Mouse (Mus musculus) cerebellum, postnatal 25 days (tissue): ENCODE data around the gene Dyrk3.

Experiments
- DNase-seq, 2 experiments: peaks; one replicate each; pipeline ENCODE4 v3.0.0; 2021; ENCODE audit warnings: mixed read lengths in 2 of 2

The Dyrk3 gene

GRCm38 (mm10) chr1:131107575-131108308 lies 30.4 kb downstream of the Dyrk3 start:
- no peak for DNase-seq

DNA sequence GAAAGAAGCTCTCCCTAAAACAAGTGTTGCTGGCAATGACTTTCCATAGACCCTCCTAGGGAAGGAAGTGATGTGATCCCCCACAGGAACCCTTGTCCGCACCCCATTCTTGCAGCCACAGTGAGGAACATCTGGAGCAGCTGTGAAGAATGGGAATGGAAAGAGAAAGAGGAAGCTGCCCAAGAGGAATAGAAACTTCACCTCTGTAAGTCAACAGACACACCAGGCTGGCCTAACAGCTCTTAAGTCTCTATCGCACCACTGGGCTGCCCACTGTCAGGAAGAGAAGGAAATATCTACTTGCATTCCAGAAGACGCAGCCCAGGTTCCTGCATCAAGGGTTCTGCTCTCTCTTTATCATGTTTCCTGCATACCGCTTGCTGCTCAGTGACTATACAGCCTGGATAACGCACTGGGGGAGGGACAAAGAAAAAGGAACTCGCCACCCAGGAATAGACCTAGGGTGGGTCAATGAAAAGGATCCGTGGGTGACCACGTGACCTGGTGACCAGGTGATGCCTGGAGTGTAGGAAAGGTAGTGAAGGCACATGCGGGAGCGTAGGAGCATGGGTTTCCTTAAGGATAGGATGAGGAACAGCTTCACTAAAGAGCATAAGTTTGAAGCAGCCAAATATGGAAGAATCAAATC lies 34.2 kb downstream of the Dyrk3 start:
- no peak for DNase-seq

DNA sequence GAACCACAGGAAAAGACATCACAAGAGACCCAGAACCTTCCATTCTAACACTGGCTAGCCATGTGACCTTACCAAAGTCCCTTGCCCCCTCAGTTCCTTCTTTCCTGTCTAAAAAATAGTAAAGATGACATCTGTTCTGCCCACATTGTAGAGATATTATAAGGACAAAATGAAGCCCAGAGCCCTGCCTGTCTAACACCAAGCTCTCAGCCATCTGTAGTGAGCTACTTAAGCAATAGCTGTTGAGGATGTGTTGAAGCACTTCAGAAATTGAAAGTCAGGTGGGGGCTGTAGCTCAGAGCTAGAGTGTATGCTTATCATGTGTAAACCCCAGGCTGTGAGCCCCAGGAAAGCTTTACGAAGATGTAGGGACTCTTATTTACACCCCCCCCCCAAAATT lies 37.3 kb downstream of the Dyrk3 start:
- no peak for DNase-seq

GRCm38 (mm10) chr1:131097700-131098094 lies 40.4 kb downstream of the Dyrk3 start, which contains the start of gene Mapkapk2:
TSS of gene Mapkapk2 (minus strand) at chr1:131097826.
- peak; percentile 88 to 95 for DNase-seq

DNA sequence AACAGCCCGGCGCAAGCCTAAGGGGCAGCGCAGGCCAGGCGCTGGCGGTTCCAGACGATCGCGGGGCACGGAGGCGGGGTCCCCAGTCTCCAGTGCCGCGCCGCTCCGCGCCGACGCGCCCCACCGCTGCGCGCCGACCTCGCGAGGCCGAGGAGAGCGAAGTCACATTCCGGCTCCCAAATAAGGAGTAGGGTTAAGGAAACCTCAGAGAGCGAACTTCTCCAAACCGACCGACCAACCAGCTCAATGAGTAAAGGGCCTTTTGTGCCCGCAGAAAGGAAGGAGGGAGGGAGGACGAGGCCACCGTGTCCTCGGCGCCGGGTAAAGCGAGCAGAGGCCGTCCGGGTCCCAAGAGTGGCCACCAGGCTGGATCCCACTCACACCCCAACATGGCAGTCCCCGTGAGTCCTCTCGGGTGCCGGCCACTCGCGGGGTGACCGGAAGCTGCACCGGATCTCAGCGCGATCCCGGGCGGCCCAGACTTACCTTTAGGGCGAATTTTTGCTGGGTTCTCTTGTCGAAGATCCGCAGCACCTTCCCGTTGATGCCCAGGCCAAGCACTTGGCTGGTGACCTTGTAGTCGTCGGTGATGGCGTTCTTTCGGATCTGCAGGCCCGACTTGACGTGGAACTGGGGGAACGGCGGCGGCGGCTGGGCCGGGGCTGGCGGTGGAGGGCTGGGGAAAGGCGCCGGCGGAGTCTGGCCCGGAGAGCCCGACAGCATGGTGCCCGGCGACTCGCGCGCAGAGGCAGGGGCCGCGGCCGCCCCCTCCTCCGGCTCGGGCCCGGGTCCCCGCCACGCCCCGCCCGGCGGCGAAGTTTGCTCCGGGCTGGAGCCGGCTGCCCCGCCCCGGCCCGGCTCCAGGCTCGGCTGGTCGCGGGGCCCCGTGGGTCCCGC lies 41.1 kb downstream of the Dyrk3 start:
- DNase-seq: peak; percentile 59 to 64

- no peak for DNase-seq
Measured at GRCm38 (mm10) chr1:131096132-131096695, 41.9 kb downstream of the Dyrk3 start.

GRCm38 (mm10) chr1:131095574-131095973 lies 42.6 kb downstream of the Dyrk3 start:
- no peak for DNase-seq

DNA sequence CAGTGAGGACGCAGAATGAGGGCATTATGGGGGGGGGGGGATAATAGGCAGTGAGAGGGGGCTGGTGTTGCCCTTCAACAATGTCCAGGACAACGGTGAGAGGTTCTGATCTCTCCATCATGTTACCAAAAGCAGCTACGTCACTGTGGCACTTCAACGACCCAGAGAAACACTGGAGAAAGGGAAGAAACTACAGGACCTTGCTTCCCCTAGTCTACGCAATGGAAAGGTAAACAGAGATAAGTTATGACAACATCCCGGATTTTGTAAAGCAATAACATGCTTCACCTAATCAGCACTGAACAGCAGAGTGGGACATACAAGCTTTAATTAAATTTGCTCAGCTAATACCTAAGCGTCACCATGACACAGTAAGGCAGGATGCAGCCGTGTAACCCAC lies 44.3 kb downstream of the Dyrk3 start:
- no peak for DNase-seq

DNA sequence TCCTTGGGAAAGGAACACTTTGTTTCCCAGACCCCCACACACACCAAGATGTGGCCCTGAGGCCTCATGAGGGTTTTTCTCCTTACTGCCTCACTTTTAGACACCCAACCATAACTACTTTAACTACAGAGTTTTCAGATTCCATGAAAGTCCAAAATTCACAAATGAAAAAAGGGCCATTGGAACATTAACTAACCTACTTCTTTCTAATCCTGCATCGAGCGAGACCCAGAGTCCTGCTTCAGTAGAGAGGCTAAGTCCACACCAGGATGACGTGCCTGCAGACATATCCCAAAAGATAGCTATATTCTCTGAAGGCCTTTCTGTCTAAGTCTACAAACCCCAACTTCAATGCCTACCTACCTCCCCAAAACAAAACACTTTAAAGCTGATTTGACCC lies 45.3 kb downstream of the Dyrk3 start:
- no peak for DNase-seq

DNA sequence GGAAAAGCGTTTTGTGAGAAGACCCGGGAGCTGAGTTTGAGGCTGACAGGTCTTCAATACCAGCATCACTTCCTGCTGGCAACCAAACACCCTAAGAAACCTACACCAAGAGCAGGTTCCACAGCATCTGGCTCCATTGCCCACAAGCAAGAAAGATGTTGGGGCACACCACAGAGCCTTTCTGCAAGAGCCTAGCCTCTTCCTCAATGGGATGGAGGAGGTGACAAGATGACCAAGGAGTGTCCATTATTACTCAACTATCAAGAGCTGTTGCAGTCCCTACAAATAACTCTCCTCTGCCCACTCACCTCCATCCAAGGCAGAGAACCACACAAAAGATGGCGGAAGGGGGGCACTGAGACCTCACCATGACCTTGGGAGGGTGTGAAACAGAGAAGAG lies 46.0 kb downstream of the Dyrk3 start:
- no peak for DNase-seq

DNA sequence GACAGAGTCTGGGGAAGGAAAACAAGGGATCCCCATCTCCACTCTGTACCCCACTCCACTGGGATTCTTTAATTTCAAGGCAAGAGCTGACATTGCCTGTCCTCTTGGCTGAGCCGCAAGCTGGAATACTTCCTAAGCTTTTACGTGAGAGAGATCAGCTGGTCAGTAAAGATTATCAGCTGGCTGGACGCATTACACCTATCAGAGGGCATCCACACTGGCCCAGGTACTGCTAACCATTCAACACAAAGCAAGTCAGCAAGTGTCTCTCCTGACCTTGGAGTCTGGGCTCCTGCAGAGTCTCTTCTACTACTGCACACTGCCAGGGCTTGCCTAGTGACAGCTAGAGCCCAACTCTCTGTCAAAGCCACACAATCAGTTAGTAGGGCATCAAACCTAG lies 46.7 kb downstream of the Dyrk3 start:
- DNase-seq: no peak

DNA sequence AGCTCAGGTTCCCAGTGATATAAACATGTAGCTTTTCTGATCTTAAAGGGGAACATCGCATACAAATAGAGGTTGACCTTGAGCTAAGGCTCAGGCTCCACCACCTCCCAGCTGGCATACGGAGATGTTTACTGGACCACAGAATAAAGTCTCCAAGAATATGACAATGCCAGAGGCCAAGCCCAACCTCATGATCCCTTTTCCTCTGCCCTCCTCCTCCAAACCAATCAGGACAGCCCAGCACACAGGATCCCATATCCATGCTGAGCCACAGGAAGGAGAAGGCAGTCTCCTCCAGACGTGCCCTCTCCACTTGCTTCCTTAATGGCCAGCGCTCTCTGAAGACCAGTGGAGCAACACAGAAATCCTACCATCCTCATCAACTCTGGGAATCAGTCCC lies 47.3 kb downstream of the Dyrk3 start:
- no peak for DNase-seq

GRCm38 (mm10) chr1:131090261-131090660 lies 47.9 kb downstream of the Dyrk3 start:
- DNase-seq: no peak

- DNase-seq: no peak
Measured at GRCm38 (mm10) chr1:131089525-131090127, 48.5 kb downstream of the Dyrk3 start.

- no peak for DNase-seq
Measured at GRCm38 (mm10) chr1:131088547-131088946, 49.6 kb downstream of the Dyrk3 start.

- no peak for DNase-seq
Measured at GRCm38 (mm10) chr1:131086907-131087306, 51.2 kb downstream of the Dyrk3 start.

GRCm38 (mm10) chr1:131085957-131086739 lies 52.0 kb downstream of the Dyrk3 start:
- DNase-seq: no peak

DNA sequence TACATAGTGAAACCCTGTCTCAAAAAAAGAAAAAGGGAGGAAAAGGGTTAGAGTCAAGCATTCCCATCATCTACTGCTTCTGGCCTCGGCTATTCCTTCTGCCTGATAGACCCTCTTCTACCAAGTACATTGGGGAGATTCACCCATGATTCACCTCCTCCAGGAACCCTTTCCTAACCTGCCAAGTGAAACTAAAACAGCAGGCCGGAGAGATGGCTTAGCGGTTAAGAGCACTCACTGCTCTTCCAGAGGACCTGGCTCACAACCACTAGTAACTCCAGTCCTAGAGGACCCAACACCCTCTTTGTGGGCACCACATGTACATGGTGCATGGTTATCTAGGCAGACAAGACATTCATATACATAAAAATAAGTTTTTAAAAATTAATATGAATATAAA lies 52.9 kb downstream of the Dyrk3 start:
- no peak for DNase-seq

DNA sequence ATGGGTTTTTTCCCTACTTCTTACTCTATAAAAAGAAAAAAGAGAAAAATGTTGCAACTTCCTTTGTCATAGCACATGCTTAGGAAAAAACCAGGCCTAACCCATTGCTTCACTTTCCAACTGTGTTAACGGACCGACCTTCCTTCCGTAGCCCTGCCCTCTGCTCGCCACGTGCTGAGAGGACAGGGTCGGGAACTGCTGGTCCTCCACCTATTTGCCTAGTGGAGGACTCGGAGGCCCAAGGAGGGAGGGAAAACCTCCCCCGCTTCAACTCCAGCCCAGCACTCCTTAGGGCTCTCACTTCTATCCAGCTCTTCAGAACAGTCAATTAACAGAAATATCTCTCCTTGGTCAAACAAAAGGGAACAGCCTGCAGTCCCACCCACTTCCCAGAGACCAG lies 53.9 kb downstream of the Dyrk3 start:
- DNase-seq: no peak

DNA sequence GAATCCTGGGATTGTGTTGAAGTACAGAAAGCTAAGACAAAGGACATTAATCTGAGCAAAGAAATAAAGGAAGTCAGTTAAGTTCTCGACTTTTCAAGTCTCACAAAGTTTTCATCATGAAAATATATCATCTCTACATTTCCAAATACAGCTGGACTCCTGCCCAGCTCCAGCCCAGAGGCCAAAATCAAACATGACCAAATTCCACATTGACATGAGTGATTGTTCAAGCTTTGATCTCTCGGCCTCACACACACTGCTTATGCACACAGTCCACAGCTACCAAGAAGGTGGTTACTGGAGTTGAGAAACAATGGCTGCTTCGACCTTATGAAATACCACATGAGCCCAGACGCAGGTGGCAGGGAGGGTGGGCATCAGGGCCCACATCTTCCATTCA lies 54.5 kb downstream of the Dyrk3 start:
- DNase-seq: no peak

GRCm38 (mm10) chr1:131083122-131083521 lies 55.0 kb downstream of the Dyrk3 start:
- DNase-seq: no peak

- DNase-seq: no peak
Measured at GRCm38 (mm10) chr1:131080686-131081085, 57.5 kb downstream of the Dyrk3 start.
